Mouse (Mus musculus) forebrain, postnatal 0 days (tissue): ENCODE results near the gene Cyb5rl. TPM values are rescaled to one million over a fixed set of nuclear protein-coding genes. Genes with fewer than 3 reads are reported as not detected.
A peak's percentile ranks its signal among the peaks of the same experiment; 100 is the strongest.

ENCODE experiments used
- ATAC-seq: fragments of 200-750 bp; cut with Nextera tagmentation; 2 replicates; pipeline ENCODE4 v1.8.0; 2017; ENCODE audit warnings: mild to moderate bottlenecking, moderate library complexity
- DNase-seq: peaks from one replicate; pipeline ENCODE4 v3.0.0-alpha.2; 2015
- H3K27ac ChIP-seq: fragments of 300-500 bp; sonication (generic); 2 replicates; pipeline ENCODE4 v1.5.1; 2014; ENCODE audit warnings: low read depth, mild to moderate bottlenecking, antibody characterized with exemption, low read length, moderate library complexity, mixed read lengths
- H3K27me3 ChIP-seq: fragments of 300-500 bp; sonication (generic); 2 replicates; pipeline ENCODE4 v1.6.1; 2014; ENCODE audit warnings: mild to moderate bottlenecking, low read length, mixed read lengths; ENCODE audit not compliant: insufficient read depth
- H3K36me3 ChIP-seq: fragments of 300-500 bp; sonication (generic); 2 replicates; pipeline ENCODE4 v1.6.1; 2014; ENCODE audit warnings: mild to moderate bottlenecking, moderate library complexity; ENCODE audit not compliant: insufficient read depth
- H3K4me1 ChIP-seq: fragments of 300-500 bp; sonication (generic); 2 replicates; pipeline ENCODE4 v1.6.1; 2014; ENCODE audit warnings: antibody characterized with exemption; ENCODE audit not compliant: insufficient read depth
- H3K4me2 ChIP-seq: fragments of 300-500 bp; sonication (generic); 2 replicates; pipeline ENCODE4 v1.6.1; 2014; ENCODE audit warnings: low read depth, mild to moderate bottlenecking, moderate library complexity
- H3K4me3 ChIP-seq: fragments of 300-500 bp; sonication (generic); 2 replicates; pipeline ENCODE4 v1.5.1; 2014; ENCODE audit warnings: low read depth, low read length, mixed read lengths
- H3K9ac ChIP-seq: fragments of 300-500 bp; sonication (generic); 2 replicates; pipeline ENCODE4 v1.6.1; 2014; ENCODE audit warnings: mild to moderate bottlenecking
- H3K9me3 ChIP-seq: fragments of 300-500 bp; sonication (generic); 2 replicates; pipeline ENCODE4 v1.6.1; 2016; ENCODE audit warnings: low read length
- CTCF ChIP-seq: sonication (generic); IDR thresholded peaks from 2 replicates; pipeline ENCODE4 v1.5.1; 2016; ENCODE audit warnings: antibody characterized with exemption, control low read depth, low read depth
- whole genome bisulfite sequencing: fragments of 180-500 bp; shearing (Covaris S2); extraction: QIAGEN DNeasy Blood & Tissue Kit; methylation state at CpG from one replicate; pipeline ENCODE4 v1.1.7; 2014; 5-methylcytosine and 5-hydroxymethylcytosine counted together
- polyA plus RNA-seq: library from polyadenylated mRNA; unstranded; fragments of >200 nt; fragmentation: Nextera tagmentation; extraction: Ambion mirVana; gene quantifications from 2 replicates; pipeline ENCODE4 v1.2.1, GENCODE M21; 2015
- total RNA-seq: library from RNA; depleted of rRNA; stranded (reverse); fragments of >200 nt; gene quantifications from 2 replicates; pipeline ENCODE4 v1.2.3, GENCODE M21; 2014

Gene Cyb5rl
- total and polyA plus RNA-seq, 2 experiments from 2014 or later, result 4.5 to 4.6 TPM

- Histone ChIP-seq H3K9ac (no peak overlapping the region), H3K27me3 (no peaks in the 10 kb centered on the region), H3K9me3 (no peaks in the 10 kb centered on the region), H3K4me1 (no peaks in the 10 kb centered on the region), H3K4me3 (no peak overlapping the region), H3K27ac (no peak overlapping the region), H3K4me2 (no peak overlapping the region), H3K36me3 (peaks cover 61% of the 10 kb centered on the region)
- no peak for DNase-seq
- 93% methylated on average over 6 of the region's 6 CpGs for WGBS
- TF ChIP-seq CTCF, result no peak
- no peak for ATAC-seq
These were observed 24.5 kb upstream of the Cyb5rl start for GRCm38 (mm10) chr4:107042304-107042703.

GRCm38 (mm10) chr4:107045188-107045587 is 21.6 kb upstream of the Cyb5rl start:
- 95% methylated on average over 13 of the region's 13 CpGs for WGBS
- Histone ChIP-seq H3K9ac (no peak overlapping the region), H3K4me1 (no peaks in the 10 kb centered on the region), H3K27me3 (no peaks in the 10 kb centered on the region), H3K36me3 (peaks cover 56% of the 10 kb centered on the region), H3K4me2 (no peak overlapping the region), H3K27ac (no peak overlapping the region), H3K9me3 (no peaks in the 10 kb centered on the region), H3K4me3 (no peak overlapping the region)
- ATAC-seq (no peak), DNase-seq (no peak)
- no peak for TF ChIP-seq CTCF

- 84% methylated on average over 5 of the region's 5 CpGs for WGBS
- no peak overlapping the region for H3K9ac ChIP-seq
- H3K4me2 ChIP-seq, result no peak overlapping the region
- TF ChIP-seq CTCF, result no peak
- peaks cover 42% of the 10 kb centered on the region for H3K36me3 ChIP-seq
- ATAC-seq (no peak), DNase-seq (no peak)
- H3K4me3 ChIP-seq, result no peak overlapping the region
- no peaks in the 10 kb centered on the region for H3K4me1 ChIP-seq
- no peak overlapping the region for H3K27ac ChIP-seq
- no peaks in the 10 kb centered on the region for H3K27me3 ChIP-seq
- H3K9me3 ChIP-seq, result no peaks in the 10 kb centered on the region
These were observed 19.0 kb upstream of the Cyb5rl start for GRCm38 (mm10) chr4:107047806-107048205.

GRCm38 (mm10) chr4:107048568-107049162 is 18.1 kb upstream of the Cyb5rl start:
- H3K27ac ChIP-seq, result no peak overlapping the region
- H3K36me3 ChIP-seq, result peaks cover 37% of the 10 kb centered on the region
- 74% methylated on average over 11 of the region's 11 CpGs for WGBS
- H3K9ac ChIP-seq, result no peak overlapping the region
- DNase-seq (no peak), ATAC-seq (no peak; the same call in 1 of the 2 replicates)
- no peaks in the 10 kb centered on the region for H3K9me3 ChIP-seq
- no peak overlapping the region for H3K4me2 ChIP-seq
- no peak for TF ChIP-seq CTCF
- no peaks in the 10 kb centered on the region for H3K27me3 ChIP-seq
- H3K4me3 ChIP-seq, result no peak overlapping the region
- H3K4me1 ChIP-seq, result no peaks in the 10 kb centered on the region

- ATAC-seq, result 0 out of 2 replicates have a peak, but pooled peaks have one; percentile 10
These were observed 14.9 kb upstream of the Cyb5rl start for GRCm38 (mm10) chr4:107051889-107052288.

GRCm38 (mm10) chr4:107052962-107053553 is 13.7 kb upstream of the Cyb5rl start:
- Histone ChIP-seq H3K4me1 (no peaks in the 10 kb centered on the region), H3K36me3 (peaks cover 33% of the 10 kb centered on the region), H3K9ac (no peak overlapping the region), H3K27ac (no peak overlapping the region), H3K27me3 (no peaks in the 10 kb centered on the region), H3K9me3 (no peaks in the 10 kb centered on the region), H3K4me2 (no peak overlapping the region), H3K4me3 (no peak overlapping the region)
- no peak for DNase-seq
- ATAC-seq, result no peak
- no peak for TF ChIP-seq CTCF
- 42% methylated on average over 5 of the region's 5 CpGs for WGBS

More at GRCm38 (mm10) chr4:107051889-107052288, 14.9 kb upstream of the Cyb5rl start:
- Histone ChIP-seq H3K9me3 (no peaks in the 10 kb centered on the region), H3K4me3 (no peak overlapping the region), H3K4me2 (no peak overlapping the region), H3K36me3 (peaks cover 33% of the 10 kb centered on the region), H3K4me1 (no peaks in the 10 kb centered on the region), H3K27ac (no peak overlapping the region), H3K9ac (no peak overlapping the region), H3K27me3 (no peaks in the 10 kb centered on the region)
- no peak for TF ChIP-seq CTCF
- WGBS, result 50% methylated on average over 4 of the region's 4 CpGs
- no peak for DNase-seq

GRCm38 (mm10) chr4:107056088-107056487 is 10.7 kb upstream of the Cyb5rl start:
- Histone ChIP-seq H3K4me2 (no peak overlapping the region), H3K27ac (no peak overlapping the region), H3K9me3 (no peaks in the 10 kb centered on the region), H3K4me1 (no peaks in the 10 kb centered on the region), H3K9ac (no peak overlapping the region), H3K27me3 (no peaks in the 10 kb centered on the region), H3K36me3 (peaks cover 52% of the 10 kb centered on the region), H3K4me3 (no peak overlapping the region)
- 83% methylated on average over 3 of the region's 3 CpGs for WGBS
- no peak for ATAC-seq
- no peak for TF ChIP-seq CTCF
- no peak for DNase-seq
